Mouse (Mus musculus): ENCODE data around the gene Clip1.
"Not testable (repeated sequence)": the region's sequence is repeated elsewhere in the genome, so short reads cannot be mapped to it uniquely, and the experiment has no call there.

Clip1 gene

GRCm38 (mm10) chr5:123684221-123685144, at the start of gene Clip1:
Clip1 (minus strand) TSS chr5:123684618.
- DNase-seq (ENCODE audit: low spot score in 2 of 2) = peak; percentile 59 to 69

DNA sequence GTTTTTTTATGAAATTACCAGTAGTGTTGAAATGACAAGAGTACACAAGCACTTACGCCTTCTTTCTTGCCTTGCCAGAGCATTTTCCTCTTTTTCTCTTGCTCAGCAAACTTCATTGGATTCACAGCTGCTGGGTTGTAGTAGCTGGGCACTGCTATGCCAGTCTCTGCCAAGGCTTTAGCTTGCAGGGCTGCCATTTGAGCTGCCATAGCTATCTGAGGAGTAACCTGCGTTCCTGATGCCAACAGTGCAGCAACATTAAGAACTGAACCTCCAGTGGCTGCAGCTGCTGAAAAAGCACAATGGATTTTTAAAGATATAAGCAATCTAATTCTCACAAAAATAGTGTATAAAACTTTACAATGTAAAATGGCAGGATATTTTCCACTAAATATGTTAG, 46.6 kb upstream of the Clip1 start:
- DNase-seq (ENCODE audit: low spot score in 2 of 2) = no peak

- not testable (repeated sequence) for DNase-seq (ENCODE audit: low spot score in 2 of 2)
Observed at GRCm38 (mm10) chr5:123723816-123724215, 39.4 kb upstream of the Clip1 start.

DNA sequence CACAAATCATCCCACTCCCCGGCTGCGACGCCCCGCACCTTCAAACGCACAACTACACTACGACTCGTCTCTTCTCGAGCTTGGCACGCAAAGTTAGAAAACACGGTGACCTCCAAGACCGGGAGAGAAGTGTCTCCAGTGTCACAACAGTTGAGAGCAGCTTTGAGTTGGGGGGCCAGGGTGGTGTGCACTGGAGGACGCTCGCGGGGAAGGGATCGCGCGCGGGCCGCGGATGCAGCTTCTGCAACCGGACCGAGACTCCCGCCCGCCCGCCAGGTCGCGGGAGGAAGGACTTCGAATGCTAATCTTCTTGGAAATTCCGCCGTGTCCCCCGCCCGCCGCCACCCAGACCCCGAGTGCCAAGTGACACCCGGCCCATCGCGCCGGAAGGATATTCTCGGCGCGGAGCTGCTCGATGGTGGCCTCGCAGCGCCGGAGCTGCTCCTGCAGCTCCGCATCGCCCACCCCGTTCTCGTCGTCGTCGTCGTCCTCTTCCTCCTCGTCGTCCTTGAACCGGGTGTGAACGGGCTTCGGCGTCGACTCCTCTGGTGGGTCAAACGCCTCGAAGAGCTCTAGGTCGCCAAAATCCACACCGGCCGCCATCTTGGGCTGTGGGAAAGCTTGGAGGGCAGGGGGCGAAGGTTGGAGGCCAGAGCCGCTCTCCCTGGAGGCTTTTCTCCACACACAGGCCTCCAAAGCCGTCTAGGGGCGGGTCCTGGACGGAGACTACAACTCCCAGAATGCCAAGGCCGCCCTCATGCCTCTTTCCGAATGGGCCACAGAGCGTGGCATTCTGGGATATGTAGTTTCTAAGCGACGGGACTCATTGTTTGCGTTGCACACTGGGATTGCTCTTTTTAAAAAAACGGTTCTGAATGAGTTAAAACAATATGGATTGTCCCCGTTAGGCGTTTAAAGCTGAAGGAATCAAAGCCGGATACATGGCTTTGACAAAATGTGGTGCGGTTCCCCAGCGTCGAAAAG, 36.2 kb upstream of the Clip1 start, which contains the start of gene Zcchc8:
Gene Zcchc8, minus strand, starts transcription at position 773 of the 984 bp plus-strand sequence.
- peak; percentile 92 for DNase-seq (ENCODE audit: low spot score in 2 of 2)

- DNase-seq (ENCODE audit: low spot score in 2 of 2) = no peak
Observed at GRCm38 (mm10) chr5:123714622-123715021, 30.2 kb upstream of the Clip1 start.

DNA sequence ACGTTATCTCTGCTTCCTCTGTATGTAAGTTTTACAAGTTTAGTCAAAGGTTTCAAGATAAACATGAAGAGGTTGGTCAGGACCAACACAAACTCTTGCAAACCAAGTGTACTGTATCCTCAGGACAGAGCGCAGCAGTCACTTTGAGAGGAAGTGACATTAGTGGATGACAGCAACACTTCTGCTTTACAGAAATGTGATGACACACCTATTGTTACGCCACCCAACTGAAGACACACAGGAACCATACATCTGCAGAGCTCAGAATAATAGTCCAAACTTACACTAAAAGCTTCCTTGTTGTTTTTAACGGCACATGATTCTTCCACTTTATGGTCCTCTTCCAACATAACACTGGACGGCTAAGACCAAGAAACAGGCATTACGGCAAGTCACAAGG, 29.4 kb upstream of the Clip1 start:
- no peak for DNase-seq (ENCODE audit: low spot score in 2 of 2)

- no peak for DNase-seq (ENCODE audit: low spot score in 2 of 2)
Observed at GRCm38 (mm10) chr5:123709571-123709970, 25.2 kb upstream of the Clip1 start.

DNA sequence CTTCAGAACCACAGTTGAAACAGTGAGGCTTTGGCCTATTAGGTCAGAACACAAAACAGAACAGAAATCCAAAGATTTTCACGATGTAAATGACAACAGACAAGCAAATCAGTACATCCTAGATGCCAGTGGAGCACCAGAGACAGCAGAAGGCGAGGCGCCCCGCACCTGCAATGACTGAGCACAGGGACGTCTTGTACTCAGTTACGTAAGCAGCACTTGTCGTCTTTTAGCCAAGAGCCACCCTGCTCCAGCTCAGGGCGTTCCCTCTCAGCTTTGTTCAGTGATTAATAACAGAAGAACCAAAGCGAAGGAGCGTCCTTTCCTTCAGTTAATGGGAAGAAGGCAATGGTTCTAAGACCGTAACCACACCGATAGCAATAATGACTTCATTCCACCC, 24.2 kb upstream of the Clip1 start:
- no peak for DNase-seq (ENCODE audit: low spot score in 2 of 2)

DNA sequence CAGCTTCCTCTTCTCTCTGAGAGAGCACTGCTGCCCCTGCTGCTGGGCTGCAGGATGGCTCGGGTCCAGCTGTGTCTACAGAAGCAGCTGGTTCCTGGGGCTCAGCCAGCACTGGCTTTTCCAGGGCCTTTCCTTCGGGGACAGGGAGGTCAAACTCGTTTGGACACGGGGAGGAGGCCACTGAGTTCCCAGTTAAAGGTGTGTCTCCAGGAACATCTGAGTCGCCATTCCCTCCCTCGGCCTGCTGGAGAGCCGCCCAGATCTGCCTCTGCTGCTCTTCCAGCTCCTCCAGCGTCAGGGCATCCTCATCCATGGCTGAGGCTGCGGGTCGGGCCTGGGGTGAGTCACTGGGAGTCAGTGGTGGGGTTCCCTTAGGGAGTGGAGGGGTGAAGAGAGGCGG, 16.2 kb upstream of the Clip1 start:
- peak; percentile 66 to 69 for DNase-seq (ENCODE audit: low spot score in 2 of 2)

GRCm38 (mm10) chr5:123699198-123699597, 14.8 kb upstream of the Clip1 start:
- DNase-seq (ENCODE audit: low spot score in 2 of 2) = peak; percentile 52 to 75

GRCm38 (mm10) chr5:123696961-123697360, 12.5 kb upstream of the Clip1 start:
- DNase-seq (ENCODE audit: low spot score in 2 of 2) = no peak

DNA sequence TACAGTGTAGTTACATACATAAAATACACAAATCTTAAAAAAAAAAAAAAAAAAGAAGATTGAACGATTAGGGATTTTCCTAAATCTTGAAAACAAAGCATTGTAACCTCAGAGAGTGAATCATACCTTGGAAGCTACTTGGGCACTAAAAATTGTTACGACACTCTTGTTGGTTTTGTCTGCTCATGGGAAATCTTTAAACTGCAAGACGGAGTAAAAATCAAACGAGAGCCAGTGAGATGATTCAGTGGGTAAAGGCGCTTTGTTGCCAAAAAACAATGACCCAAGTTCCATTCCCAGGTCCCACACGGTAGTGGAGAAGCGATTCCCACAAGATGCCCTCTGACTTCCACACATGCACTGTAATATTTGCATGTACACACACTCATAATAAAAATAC, 11.8 kb upstream of the Clip1 start:
- DNase-seq (ENCODE audit: low spot score in 2 of 2) = no peak

DNA sequence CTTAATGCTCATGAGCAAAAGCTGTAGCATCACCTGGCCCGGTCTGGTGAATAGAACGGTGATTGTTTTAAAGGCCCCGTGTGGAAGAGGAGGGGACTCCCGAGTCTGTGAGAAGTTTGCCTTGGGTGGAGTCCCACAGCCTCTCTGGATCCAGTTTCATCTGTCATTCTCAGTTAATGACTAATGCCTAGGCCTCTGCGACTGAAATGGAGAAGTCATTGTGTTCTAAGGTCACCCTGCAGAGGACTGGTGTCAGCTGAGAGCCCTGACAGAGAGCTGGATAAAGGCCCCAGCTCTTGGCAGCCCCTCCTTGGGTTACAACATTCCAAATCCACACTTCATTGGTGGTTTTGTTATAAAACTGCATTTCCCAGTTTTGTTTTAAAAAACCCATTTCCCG, 10.1 kb upstream of the Clip1 start:
- DNase-seq (ENCODE audit: low spot score in 2 of 2) = peak in 1 of 2 experiments; percentile 42

DNA sequence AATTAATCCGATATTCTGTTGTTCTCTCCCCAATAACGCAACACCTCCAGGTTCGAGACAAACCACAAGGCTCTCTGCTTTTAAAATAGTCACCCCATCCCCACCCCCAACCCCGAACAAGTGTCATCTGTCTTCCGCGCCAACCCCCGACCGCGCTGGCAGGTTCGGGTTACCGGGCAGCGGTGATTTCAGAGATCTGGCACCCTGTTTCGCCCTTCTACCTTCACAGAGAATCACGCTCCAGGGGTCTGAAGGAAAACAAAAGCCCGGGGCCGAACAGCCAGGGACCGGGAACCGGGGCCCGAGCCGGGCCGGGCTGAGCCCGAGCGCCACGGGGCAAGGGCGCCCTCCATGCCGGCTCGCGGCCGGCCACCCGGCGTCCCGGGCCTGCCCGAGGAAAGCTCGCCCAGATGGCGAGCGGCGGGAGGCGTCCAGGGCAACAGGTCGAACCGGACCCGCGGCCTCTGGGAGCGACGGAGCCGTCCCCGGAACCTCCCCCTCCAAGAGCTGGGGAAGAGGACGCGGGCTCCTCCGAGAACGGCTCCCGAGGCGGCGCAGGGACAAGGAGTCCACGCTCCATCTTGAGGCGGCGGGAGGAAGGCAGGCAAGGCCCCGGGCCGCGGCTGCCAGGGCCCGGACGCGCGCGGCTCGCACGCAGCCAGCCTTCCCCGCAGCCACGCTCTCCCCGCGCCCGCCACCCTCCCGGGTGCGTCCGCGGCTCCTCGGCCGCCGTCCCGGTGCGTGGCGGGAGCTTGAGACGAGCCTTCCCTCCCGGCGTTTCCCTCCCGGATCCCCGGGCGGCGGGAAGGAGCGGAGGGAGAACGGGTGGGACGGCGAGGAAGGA, 819 bp downstream of the Clip1 start:
- peak in 1 of 2 experiments; percentile 45 for DNase-seq (ENCODE audit: low spot score in 2 of 2)

DNA sequence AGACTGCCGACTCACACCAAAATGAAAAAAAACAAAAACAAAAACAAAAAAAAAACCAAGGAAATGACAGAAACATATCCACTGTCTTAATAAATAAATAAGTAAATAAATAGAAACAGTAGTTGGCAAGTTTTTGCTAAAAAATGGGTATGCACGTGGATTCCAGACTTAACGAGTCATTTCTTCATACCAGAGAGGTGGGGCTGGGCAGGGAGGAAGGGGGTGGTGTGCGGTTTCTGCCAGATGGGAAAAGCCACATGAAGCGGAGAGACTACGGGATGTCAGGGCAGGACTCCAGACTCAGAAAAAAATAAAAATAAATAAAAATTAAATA, 1.4 kb downstream of the Clip1 start:
- no peak for DNase-seq (ENCODE audit: low spot score in 2 of 2)

DNA sequence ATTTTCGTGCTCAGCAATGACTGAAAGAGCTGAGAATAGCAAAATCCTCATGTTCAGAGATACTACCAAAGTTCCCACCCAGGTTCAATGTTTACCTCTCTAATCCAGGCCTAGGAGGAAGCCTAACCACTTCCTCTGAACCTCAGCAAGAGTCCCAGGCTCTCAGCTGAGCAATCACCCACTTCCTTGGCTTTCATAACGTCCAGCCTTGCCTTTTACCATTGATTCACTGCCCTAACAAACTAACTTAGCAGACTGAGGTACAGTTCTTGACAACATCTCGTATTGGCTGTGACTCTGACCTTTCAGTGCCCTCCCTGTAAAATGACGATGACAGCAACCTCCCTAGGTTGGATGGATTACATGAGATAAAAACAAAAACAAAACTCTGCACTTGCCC, 2.0 kb downstream of the Clip1 start:
- no peak for DNase-seq (ENCODE audit: low spot score in 2 of 2)

DNA sequence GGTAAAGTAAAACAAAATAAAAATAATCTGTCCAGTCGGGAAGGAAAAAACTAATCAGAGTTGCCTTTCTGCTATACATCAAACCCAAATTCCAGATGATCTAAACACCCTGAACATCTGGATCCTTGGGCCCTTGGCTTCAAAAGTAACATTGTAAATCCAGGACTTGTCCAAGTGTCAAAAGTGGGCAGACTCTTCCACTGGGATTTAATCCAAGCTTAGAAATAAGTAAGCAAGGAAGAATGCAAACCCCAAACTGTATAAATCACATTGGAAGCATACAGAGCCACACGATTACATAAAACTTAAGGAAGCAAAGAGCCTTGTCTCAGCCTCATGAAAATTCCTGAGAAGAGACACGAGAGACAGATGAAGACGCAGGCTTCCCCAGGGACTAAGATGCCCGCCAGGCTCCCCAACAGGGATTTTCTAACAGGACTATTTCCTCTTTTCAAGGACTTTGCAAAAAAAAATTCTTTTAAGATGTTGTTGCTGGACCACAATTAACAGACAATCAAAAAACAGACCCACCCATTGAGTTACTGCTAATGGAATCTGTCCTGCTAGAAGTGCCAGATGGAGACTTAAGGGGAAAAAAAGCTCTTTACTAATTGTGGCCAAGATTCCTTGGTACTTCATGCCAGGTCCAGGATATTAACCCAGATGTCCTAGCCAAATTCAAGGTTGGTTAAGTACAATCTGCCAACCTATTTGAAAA, 4.7 kb downstream of the Clip1 start:
- no peak for DNase-seq (ENCODE audit: low spot score in 2 of 2)

DNA sequence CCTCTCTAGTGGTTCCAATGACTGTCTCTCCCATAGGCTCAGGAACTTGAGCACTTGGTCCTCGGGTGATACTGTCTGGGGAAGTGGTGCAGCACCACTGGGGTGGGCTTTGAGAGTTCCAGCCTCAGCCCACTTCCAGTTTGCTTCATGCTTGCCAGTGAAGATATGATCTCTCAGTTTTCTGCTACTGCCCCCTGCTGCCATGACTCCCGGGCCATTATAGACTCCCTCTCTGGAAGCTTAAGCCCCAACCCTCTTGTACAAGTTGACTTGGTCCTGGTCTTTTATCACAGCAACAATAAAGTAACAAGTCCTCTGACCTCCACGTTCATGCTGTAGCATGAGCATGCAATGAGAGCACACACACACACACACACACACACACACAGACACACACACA, 5.3 kb downstream of the Clip1 start:
- no peak for DNase-seq (ENCODE audit: low spot score in 2 of 2)

GRCm38 (mm10) chr5:123675717-123676116, 8.7 kb downstream of the Clip1 start:
- DNase-seq (ENCODE audit: low spot score in 2 of 2) = no peak

DNA sequence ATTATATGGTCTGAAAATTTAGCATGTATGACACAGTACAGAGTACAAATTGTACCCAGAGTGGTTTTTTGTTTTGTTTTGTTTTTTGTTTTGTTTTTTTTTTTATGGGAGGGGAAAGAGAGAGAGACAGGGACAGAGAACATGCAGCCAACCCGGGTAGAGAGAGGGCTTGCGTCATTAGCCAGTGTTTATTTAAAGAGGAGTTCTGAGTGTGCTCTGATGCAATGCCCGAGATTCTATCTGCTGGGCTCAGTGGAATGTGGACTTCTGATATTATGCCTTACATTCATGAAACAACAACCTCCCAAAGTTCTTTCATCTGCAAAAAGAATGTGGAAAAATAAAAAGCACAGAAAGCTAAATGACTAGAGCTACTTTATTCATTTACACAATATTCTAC, 9.2 kb downstream of the Clip1 start:
- DNase-seq (ENCODE audit: low spot score in 2 of 2) = no peak

DNA sequence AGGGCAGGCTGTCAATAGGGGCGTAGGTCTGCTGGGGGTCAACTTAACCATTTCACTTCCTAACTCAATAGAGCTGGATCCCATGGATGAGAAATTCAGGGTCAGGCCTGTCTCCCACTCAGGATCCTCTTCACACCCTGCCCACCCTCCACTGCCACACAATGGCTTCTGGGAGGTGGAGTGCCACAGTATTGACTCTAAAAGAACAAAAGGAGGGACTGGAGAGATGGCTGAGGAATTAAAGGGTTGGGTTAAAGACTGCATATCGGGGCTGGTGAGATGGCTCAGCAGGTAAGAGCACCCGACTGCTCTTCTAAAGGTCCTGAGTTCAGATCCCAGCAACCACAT, 13.0 kb downstream of the Clip1 start:
- DNase-seq (ENCODE audit: low spot score in 2 of 2) = no peak

Data from urinary bladder, postnatal 4 days (tissue).